Mouse (Mus musculus): ENCODE data around the gene Rbm15b. TPM values are rescaled to one million over a fixed set of nuclear protein-coding genes. Genes with fewer than 3 reads are reported as not detected.

Gene Rbm15b
- polyA plus RNA-seq, 2 experiments = 4.7 to 5.0 TPM

GRCm38 (mm10) chr9:106908715-106909114 is 21.5 kb upstream of the Rbm15b start:
- H3K4me3 ChIP-seq (ENCODE audit: insufficient read depth in 1 of 2, low read depth in 2 of 2, low read length in 2 of 2) = no peak overlapping the region
- no peaks in the 10 kb centered on the region for H3K36me3 ChIP-seq (replicated peaks; ENCODE audit: control insufficient read depth, insufficient read depth, low read depth)
- no peaks in the 10 kb centered on the region for H3K4me1 ChIP-seq (replicated peaks; ENCODE audit: control insufficient read depth in 2 of 2, insufficient read depth in 2 of 2, low read length in 1 of 2)
- no peak overlapping the region for H3K9ac ChIP-seq (replicated peaks)
- TF ChIP-seq CTCF (IDR thresholded peaks at IDR 0.05; ENCODE audit: low read depth) (no peak), EP300 (IDR thresholded peaks at IDR 0.05; ENCODE audit: low read depth) (no peak)
- H3K4me2 ChIP-seq (ENCODE audit: low read depth) = no peak overlapping the region
- ATAC-seq (ENCODE audit: insufficient read depth) (0 out of 2 replicates have a peak, but pooled peaks have one; percentile 37), DNase-seq (ENCODE audit: low read depth in 3 of 3, low spot score in 3 of 3) (no peak)
- 28% methylated on average over 5 of the region's 5 CpGs for WGBS (ENCODE audit: insufficient replicate concordance)
- H3K9me3 ChIP-seq (ENCODE audit: control insufficient read depth, low read length) = no peaks in the 10 kb centered on the region
- no peaks in the 10 kb centered on the region for H3K27me3 ChIP-seq (ENCODE audit: control insufficient read depth, insufficient read depth, low read length)
- no peak overlapping the region for H3K27ac ChIP-seq

- no peak overlapping the region for H3K4me3 ChIP-seq (ENCODE audit: insufficient read depth in 1 of 2, low read depth in 2 of 2, low read length in 2 of 2)
Measured at GRCm38 (mm10) chr9:106908174-106908573, 20.9 kb upstream of the Rbm15b start.

GRCm38 (mm10) chr9:106906597-106906996 is 19.4 kb upstream of the Rbm15b start:
- Histone ChIP-seq H3K9ac (replicated peaks) (no peak overlapping the region), H3K4me3 (ENCODE audit: insufficient read depth in 1 of 2, low read depth in 2 of 2, low read length in 2 of 2) (no peak overlapping the region), H3K27me3 (ENCODE audit: control insufficient read depth, insufficient read depth, low read length) (no peaks in the 10 kb centered on the region), H3K9me3 (ENCODE audit: control insufficient read depth, low read length) (no peaks in the 10 kb centered on the region), H3K27ac (no peak overlapping the region), H3K4me2 (ENCODE audit: low read depth) (no peak overlapping the region), H3K4me1 (replicated peaks; ENCODE audit: control insufficient read depth in 2 of 2, insufficient read depth in 2 of 2, low read length in 1 of 2) (no peaks in the 10 kb centered on the region), H3K36me3 (replicated peaks; ENCODE audit: control insufficient read depth, insufficient read depth, low read depth) (no peaks in the 10 kb centered on the region)
- ATAC-seq (ENCODE audit: insufficient read depth) (no peak), DNase-seq (ENCODE audit: low read depth in 3 of 3, low spot score in 3 of 3) (no peak)
- TF ChIP-seq CTCF (IDR thresholded peaks at IDR 0.05; ENCODE audit: low read depth) = no peak
- no peak for TF ChIP-seq EP300 (IDR thresholded peaks at IDR 0.05; ENCODE audit: low read depth)
- WGBS (ENCODE audit: insufficient replicate concordance) = 61% methylated on average over 8 of the region's 8 CpGs

More at GRCm38 (mm10) chr9:106908174-106908573, 20.9 kb upstream of the Rbm15b start:
- 53% methylated on average over 3 of the region's 3 CpGs for WGBS (ENCODE audit: insufficient replicate concordance)
- no peak for TF ChIP-seq CTCF (IDR thresholded peaks at IDR 0.05; ENCODE audit: low read depth)
- TF ChIP-seq EP300 (IDR thresholded peaks at IDR 0.05; ENCODE audit: low read depth) = no peak
- no peak overlapping the region for H3K4me2 ChIP-seq (ENCODE audit: low read depth)
- no peaks in the 10 kb centered on the region for H3K36me3 ChIP-seq (replicated peaks; ENCODE audit: control insufficient read depth, insufficient read depth, low read depth)
- no peaks in the 10 kb centered on the region for H3K9me3 ChIP-seq (ENCODE audit: control insufficient read depth, low read length)
- DNase-seq (ENCODE audit: low read depth in 3 of 3, low spot score in 3 of 3) (no peak), ATAC-seq (ENCODE audit: insufficient read depth) (no peak)
- H3K27ac ChIP-seq = no peak overlapping the region
- no peak overlapping the region for H3K9ac ChIP-seq (replicated peaks)
- no peaks in the 10 kb centered on the region for H3K27me3 ChIP-seq (ENCODE audit: control insufficient read depth, insufficient read depth, low read length)
- no peaks in the 10 kb centered on the region for H3K4me1 ChIP-seq (replicated peaks; ENCODE audit: control insufficient read depth in 2 of 2, insufficient read depth in 2 of 2, low read length in 1 of 2)

- no peak overlapping the region for H3K4me2 ChIP-seq (ENCODE audit: low read depth)
- no peaks in the 10 kb centered on the region for H3K27me3 ChIP-seq (ENCODE audit: control insufficient read depth, insufficient read depth, low read length)
- H3K27ac ChIP-seq = no peak overlapping the region
- no peaks in the 10 kb centered on the region for H3K36me3 ChIP-seq (replicated peaks; ENCODE audit: control insufficient read depth, insufficient read depth, low read depth)
- DNase-seq (ENCODE audit: low read depth in 3 of 3, low spot score in 3 of 3) (peak in 1 of 3 experiments; percentile 41), ATAC-seq (ENCODE audit: insufficient read depth) (no peak)
- H3K9me3 ChIP-seq (ENCODE audit: control insufficient read depth, low read length) = no peaks in the 10 kb centered on the region
- TF ChIP-seq CTCF (IDR thresholded peaks at IDR 0.05; ENCODE audit: low read depth) (peak; percentile 57), EP300 (IDR thresholded peaks at IDR 0.05; ENCODE audit: low read depth) (no peak)
- H3K4me1 ChIP-seq (replicated peaks; ENCODE audit: control insufficient read depth in 2 of 2, insufficient read depth in 2 of 2, low read length in 1 of 2) = no peaks in the 10 kb centered on the region
- H3K4me3 ChIP-seq (ENCODE audit: insufficient read depth in 1 of 2, low read depth in 2 of 2, low read length in 2 of 2) = no peak overlapping the region
- H3K9ac ChIP-seq (replicated peaks) = no peak overlapping the region
- 3% methylated on average over 1 of the region's 1 CpGs for WGBS (ENCODE audit: insufficient replicate concordance)
Measured at GRCm38 (mm10) chr9:106903791-106904134, 16.5 kb upstream of the Rbm15b start.

- TF ChIP-seq EP300 (IDR thresholded peaks at IDR 0.05; ENCODE audit: low read depth) = no peak
- TF ChIP-seq CTCF (IDR thresholded peaks at IDR 0.05; ENCODE audit: low read depth) = no peak
- Histone ChIP-seq H3K4me1 (replicated peaks; ENCODE audit: control insufficient read depth in 2 of 2, insufficient read depth in 2 of 2, low read length in 1 of 2) (no peaks in the 10 kb centered on the region), H3K27me3 (ENCODE audit: control insufficient read depth, insufficient read depth, low read length) (no peaks in the 10 kb centered on the region), H3K36me3 (replicated peaks; ENCODE audit: control insufficient read depth, insufficient read depth, low read depth) (no peaks in the 10 kb centered on the region), H3K4me2 (ENCODE audit: low read depth) (no peak overlapping the region), H3K9me3 (ENCODE audit: control insufficient read depth, low read length) (no peaks in the 10 kb centered on the region), H3K4me3 (ENCODE audit: insufficient read depth in 1 of 2, low read depth in 2 of 2, low read length in 2 of 2) (no peak overlapping the region), H3K27ac (no peak overlapping the region), H3K9ac (replicated peaks) (no peak overlapping the region)
- DNase-seq (ENCODE audit: low read depth in 3 of 3, low spot score in 3 of 3) (no peak), ATAC-seq (ENCODE audit: insufficient read depth) (no peak)
- 48% methylated on average over 4 of the region's 4 CpGs for WGBS (ENCODE audit: insufficient replicate concordance)
Measured at GRCm38 (mm10) chr9:106903099-106903790, 16.0 kb upstream of the Rbm15b start.
